Mouse (Mus musculus): ENCODE measurements around the gene Cep112. TPM values are rescaled to one million over a fixed set of nuclear protein-coding genes. Genes with fewer than 3 reads are reported as not detected.

Cep112 gene
- polyA plus RNA-seq, 1 experiment: 0.34 TPM

- DNase-seq: no peak
- H3K36me3 ChIP-seq (ENCODE audit: control insufficient read depth, insufficient read depth, low read length): no peaks in the 10 kb centered on the region
- WGBS: 77% methylated on average over 4 of the region's 4 CpGs
- H3K27me3 ChIP-seq (replicated peaks; ENCODE audit: control insufficient read depth, insufficient read depth, low read length): no peaks in the 10 kb centered on the region
- no peak overlapping the region for H3K27ac ChIP-seq (ENCODE audit: insufficient read depth, low read depth, low read length)
- TF ChIP-seq POLR2A (IDR thresholded peaks at IDR 0.05; ENCODE audit: low read depth, low read length) (no peak), CTCF (conservative IDR thresholded peaks at IDR 0.05; ENCODE audit: insufficient read depth, insufficient read length, low read depth, low read length) (no peak)
- no peak overlapping the region for H3K4me3 ChIP-seq (ENCODE audit: insufficient read depth, low read depth, low read length)
- no peaks in the 10 kb centered on the region for H3K4me1 ChIP-seq (ENCODE audit: control insufficient read depth, insufficient read depth, low read length)
Observed at GRCm38 (mm10) chr11:108483976-108484375, 59.0 kb downstream of the Cep112 start.

- H3K27me3 ChIP-seq (replicated peaks; ENCODE audit: control insufficient read depth, insufficient read depth, low read length): no peaks in the 10 kb centered on the region
- 79% methylated on average over 2 of the region's 2 CpGs for WGBS
- H3K4me3 ChIP-seq (ENCODE audit: insufficient read depth, low read depth, low read length): no peak overlapping the region
Observed at GRCm38 (mm10) chr11:108488256-108488655, 63.3 kb downstream of the Cep112 start.

GRCm38 (mm10) chr11:108489863-108490262 lies 64.9 kb downstream of the Cep112 start:
- H3K4me3 ChIP-seq (ENCODE audit: insufficient read depth, low read depth, low read length): no peak overlapping the region
- H3K4me1 ChIP-seq (ENCODE audit: control insufficient read depth, insufficient read depth, low read length): no peaks in the 10 kb centered on the region
- H3K27me3 ChIP-seq (replicated peaks; ENCODE audit: control insufficient read depth, insufficient read depth, low read length): no peaks in the 10 kb centered on the region
- DNase-seq: no peak
- no peak overlapping the region for H3K27ac ChIP-seq (ENCODE audit: insufficient read depth, low read depth, low read length)
- no peak for TF ChIP-seq CTCF (conservative IDR thresholded peaks at IDR 0.05; ENCODE audit: insufficient read depth, insufficient read length, low read depth, low read length)
- TF ChIP-seq POLR2A (IDR thresholded peaks at IDR 0.05; ENCODE audit: low read depth, low read length): no peak
- over 99% methylated on average over 4 of the region's 4 CpGs for WGBS
- no peaks in the 10 kb centered on the region for H3K36me3 ChIP-seq (ENCODE audit: control insufficient read depth, insufficient read depth, low read length)

More at GRCm38 (mm10) chr11:108488256-108488655, 63.3 kb downstream of the Cep112 start:
- DNase-seq: no peak
- H3K4me1 ChIP-seq (ENCODE audit: control insufficient read depth, insufficient read depth, low read length): no peaks in the 10 kb centered on the region
- H3K36me3 ChIP-seq (ENCODE audit: control insufficient read depth, insufficient read depth, low read length): no peaks in the 10 kb centered on the region
- TF ChIP-seq POLR2A (IDR thresholded peaks at IDR 0.05; ENCODE audit: low read depth, low read length) (no peak), CTCF (conservative IDR thresholded peaks at IDR 0.05; ENCODE audit: insufficient read depth, insufficient read length, low read depth, low read length) (no peak)
- H3K27ac ChIP-seq (ENCODE audit: insufficient read depth, low read depth, low read length): no peak overlapping the region

- no peaks in the 10 kb centered on the region for H3K36me3 ChIP-seq (ENCODE audit: control insufficient read depth, insufficient read depth, low read length)
- no peak for DNase-seq
- no peak for TF ChIP-seq POLR2A (IDR thresholded peaks at IDR 0.05; ENCODE audit: low read depth, low read length)
- no peak for TF ChIP-seq CTCF (conservative IDR thresholded peaks at IDR 0.05; ENCODE audit: insufficient read depth, insufficient read length, low read depth, low read length)
- 95% methylated on average over 5 of the region's 5 CpGs for WGBS
- H3K27ac ChIP-seq (ENCODE audit: insufficient read depth, low read depth, low read length): no peak overlapping the region
- no peak overlapping the region for H3K4me3 ChIP-seq (ENCODE audit: insufficient read depth, low read depth, low read length)
- H3K4me1 ChIP-seq (ENCODE audit: control insufficient read depth, insufficient read depth, low read length): no peaks in the 10 kb centered on the region
- H3K27me3 ChIP-seq (replicated peaks; ENCODE audit: control insufficient read depth, insufficient read depth, low read length): no peaks in the 10 kb centered on the region
Observed at GRCm38 (mm10) chr11:108508190-108508589, 83.2 kb downstream of the Cep112 start.

- Histone ChIP-seq H3K4me1 (ENCODE audit: control insufficient read depth, insufficient read depth, low read length) (no peaks in the 10 kb centered on the region), H3K27ac (ENCODE audit: insufficient read depth, low read depth, low read length) (no peak overlapping the region), H3K27me3 (replicated peaks; ENCODE audit: control insufficient read depth, insufficient read depth, low read length) (no peaks in the 10 kb centered on the region), H3K4me3 (ENCODE audit: insufficient read depth, low read depth, low read length) (no peak overlapping the region), H3K36me3 (ENCODE audit: control insufficient read depth, insufficient read depth, low read length) (no peaks in the 10 kb centered on the region)
- WGBS: 55% methylated on average over 5 of the region's 5 CpGs
- no peak for TF ChIP-seq POLR2A (IDR thresholded peaks at IDR 0.05; ENCODE audit: low read depth, low read length)
- TF ChIP-seq CTCF (conservative IDR thresholded peaks at IDR 0.05; ENCODE audit: insufficient read depth, insufficient read length, low read depth, low read length): no peak
- DNase-seq: peak; percentile 7
Observed at GRCm38 (mm10) chr11:108527725-108528363, 102.9 kb downstream of the Cep112 start.

GRCm38 (mm10) chr11:108532901-108533300 lies 107.9 kb downstream of the Cep112 start:
- WGBS: 66% methylated on average over 1 of the region's 1 CpGs
- H3K4me3 ChIP-seq (ENCODE audit: insufficient read depth, low read depth, low read length): no peak overlapping the region
- no peaks in the 10 kb centered on the region for H3K27me3 ChIP-seq (replicated peaks; ENCODE audit: control insufficient read depth, insufficient read depth, low read length)
- TF ChIP-seq POLR2A (IDR thresholded peaks at IDR 0.05; ENCODE audit: low read depth, low read length) (no peak), CTCF (conservative IDR thresholded peaks at IDR 0.05; ENCODE audit: insufficient read depth, insufficient read length, low read depth, low read length) (no peak)
- no peaks in the 10 kb centered on the region for H3K4me1 ChIP-seq (ENCODE audit: control insufficient read depth, insufficient read depth, low read length)
- no peaks in the 10 kb centered on the region for H3K36me3 ChIP-seq (ENCODE audit: control insufficient read depth, insufficient read depth, low read length)
- peak; percentile 21 for DNase-seq
- no peak overlapping the region for H3K27ac ChIP-seq (ENCODE audit: insufficient read depth, low read depth, low read length)

- TF ChIP-seq POLR2A (IDR thresholded peaks at IDR 0.05; ENCODE audit: low read depth, low read length) (no peak), CTCF (conservative IDR thresholded peaks at IDR 0.05; ENCODE audit: insufficient read depth, insufficient read length, low read depth, low read length) (no peak)
- no peaks in the 10 kb centered on the region for H3K27me3 ChIP-seq (replicated peaks; ENCODE audit: control insufficient read depth, insufficient read depth, low read length)
- 95% methylated on average over 3 of the region's 3 CpGs for WGBS
- H3K27ac ChIP-seq (ENCODE audit: insufficient read depth, low read depth, low read length): no peak overlapping the region
- no peak for DNase-seq
- H3K4me3 ChIP-seq (ENCODE audit: insufficient read depth, low read depth, low read length): no peak overlapping the region
- H3K4me1 ChIP-seq (ENCODE audit: control insufficient read depth, insufficient read depth, low read length): no peaks in the 10 kb centered on the region
- no peaks in the 10 kb centered on the region for H3K36me3 ChIP-seq (ENCODE audit: control insufficient read depth, insufficient read depth, low read length)
Observed at GRCm38 (mm10) chr11:108534014-108534413, 109.0 kb downstream of the Cep112 start.

Data from kidney, adult 2 months (tissue).